Mouse (Mus musculus) kidney, adult 8-10 months (tissue): Measurements from ENCODE around the gene Dusp28.
A peak's percentile ranks its signal among the peaks of the same experiment; 100 is the strongest.

Source experiments
- DNase-seq, 2 experiments: peaks; one replicate each; pipeline ENCODE4 v3.0.0; 2022

Dusp28 gene

GRCm38 (mm10) chr1:92943219-92943989 is 36.6 kb downstream of the Dusp28 start:
- no peak for DNase-seq

- no peak for DNase-seq
Measured at GRCm38 (mm10) chr1:92947966-92948365, 41.2 kb downstream of the Dusp28 start.

- DNase-seq: no peak
Measured at GRCm38 (mm10) chr1:92949426-92949825, 42.6 kb downstream of the Dusp28 start.

GRCm38 (mm10) chr1:92950607-92951006 is 43.8 kb downstream of the Dusp28 start, which contains the start of gene Gpr35:
Gene Gpr35 (plus strand): TSS chr1:92950865.
- DNase-seq: no peak

- DNase-seq: no peak
Measured at GRCm38 (mm10) chr1:92953641-92954040, 46.9 kb downstream of the Dusp28 start.

- DNase-seq: peak; percentile 47 to 83
Measured at GRCm38 (mm10) chr1:92956571-92957335, 50.0 kb downstream of the Dusp28 start.
